Mouse (Mus musculus): ENCODE measurements around the gene Psat1. TPM values are rescaled to one million over a fixed set of nuclear protein-coding genes. Genes with fewer than 3 reads are reported as not detected.

Gene Psat1
- polyA plus RNA-seq, 1 experiment = 364 TPM

DNA sequence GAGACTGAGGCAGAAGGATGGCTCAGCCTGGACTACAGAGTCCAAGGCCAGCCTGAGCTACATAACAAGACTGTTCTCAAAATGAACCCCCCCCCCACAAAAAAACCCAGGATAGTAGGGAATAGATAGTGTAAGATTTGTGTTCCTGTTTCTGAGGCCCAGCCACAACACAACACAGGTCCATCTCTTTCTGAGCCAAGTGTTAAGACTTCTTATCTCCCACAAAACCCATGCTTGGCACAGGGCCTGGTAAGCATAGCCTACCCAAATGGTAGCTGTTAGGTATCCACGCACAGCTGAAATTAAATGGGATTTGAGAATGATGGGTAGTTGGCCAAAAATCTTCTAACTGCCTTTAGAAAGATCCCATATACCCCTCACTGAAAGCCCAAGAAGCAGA is 36.6 kb downstream of the Psat1 start:
- no peak for TF ChIP-seq CTCF (IDR thresholded peaks at IDR 0.05; ENCODE audit: borderline replicate concordance, insufficient read depth, low read length)
- TF ChIP-seq POLR2A (IDR thresholded peaks at IDR 0.05; ENCODE audit: low read depth, low read length) = no peak
- no peak overlapping the region for H3K27ac ChIP-seq (ENCODE audit: insufficient read depth, low read length)
- no peak overlapping the region for H3K4me3 ChIP-seq (ENCODE audit: insufficient read depth, low read length)
- no peaks in the 10 kb centered on the region for H3K4me1 ChIP-seq (ENCODE audit: control insufficient read depth, insufficient read depth, low read length)

DNA sequence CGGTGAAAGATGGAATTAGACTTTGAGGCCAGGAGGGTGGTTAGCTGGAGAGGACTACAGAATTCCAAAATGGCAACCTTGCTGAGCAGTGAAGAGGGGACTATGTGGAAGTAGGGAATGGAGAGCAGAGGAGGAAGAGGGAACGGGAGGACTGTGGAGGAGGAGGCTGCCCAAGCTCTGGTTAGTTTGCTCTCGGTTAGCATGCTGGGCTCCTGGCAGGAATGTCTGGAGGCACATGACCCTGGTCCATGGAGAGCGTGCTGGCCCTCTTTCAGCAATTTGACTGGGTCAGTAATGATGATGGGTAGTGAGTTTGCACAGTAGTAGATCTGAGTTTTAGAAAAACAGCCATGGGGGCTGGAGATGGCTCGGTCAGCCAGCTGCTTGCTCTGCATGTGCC is 39.1 kb downstream of the Psat1 start:
- TF ChIP-seq CTCF (IDR thresholded peaks at IDR 0.05; ENCODE audit: borderline replicate concordance, insufficient read depth, low read length) = no peak
- no peak for TF ChIP-seq POLR2A (IDR thresholded peaks at IDR 0.05; ENCODE audit: low read depth, low read length)
- no peaks in the 10 kb centered on the region for H3K4me1 ChIP-seq (ENCODE audit: control insufficient read depth, insufficient read depth, low read length)
- H3K27ac ChIP-seq (ENCODE audit: insufficient read depth, low read length) = no peak overlapping the region
- no peak overlapping the region for H3K4me3 ChIP-seq (ENCODE audit: insufficient read depth, low read length)

DNA sequence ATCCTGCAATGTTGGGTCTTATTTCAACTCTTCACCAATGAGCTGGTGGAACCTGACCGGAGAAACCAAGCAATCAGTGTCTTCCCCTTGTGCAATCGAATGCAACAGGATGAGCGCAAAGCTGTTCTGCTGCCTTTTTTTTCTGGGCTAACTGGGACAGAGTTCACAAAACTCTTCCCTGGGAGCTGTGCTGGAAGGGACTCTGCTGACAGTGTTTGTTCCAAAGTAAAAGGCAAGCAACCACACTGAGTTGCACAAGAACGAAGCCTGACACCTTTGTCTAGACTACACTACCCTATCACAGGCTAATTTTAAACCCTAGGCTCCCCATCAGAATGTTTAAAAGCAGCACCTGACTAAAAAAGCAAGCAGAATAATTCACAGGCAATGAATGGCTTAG is 42.4 kb downstream of the Psat1 start:
- TF ChIP-seq POLR2A (IDR thresholded peaks at IDR 0.05; ENCODE audit: low read depth, low read length) (no peak), CTCF (IDR thresholded peaks at IDR 0.05; ENCODE audit: borderline replicate concordance, insufficient read depth, low read length) (no peak)
- H3K4me1 ChIP-seq (ENCODE audit: control insufficient read depth, insufficient read depth, low read length) = no peaks in the 10 kb centered on the region
- no peak overlapping the region for H3K27ac ChIP-seq (ENCODE audit: insufficient read depth, low read length)
- H3K4me3 ChIP-seq (ENCODE audit: insufficient read depth, low read length) = no peak overlapping the region

DNA sequence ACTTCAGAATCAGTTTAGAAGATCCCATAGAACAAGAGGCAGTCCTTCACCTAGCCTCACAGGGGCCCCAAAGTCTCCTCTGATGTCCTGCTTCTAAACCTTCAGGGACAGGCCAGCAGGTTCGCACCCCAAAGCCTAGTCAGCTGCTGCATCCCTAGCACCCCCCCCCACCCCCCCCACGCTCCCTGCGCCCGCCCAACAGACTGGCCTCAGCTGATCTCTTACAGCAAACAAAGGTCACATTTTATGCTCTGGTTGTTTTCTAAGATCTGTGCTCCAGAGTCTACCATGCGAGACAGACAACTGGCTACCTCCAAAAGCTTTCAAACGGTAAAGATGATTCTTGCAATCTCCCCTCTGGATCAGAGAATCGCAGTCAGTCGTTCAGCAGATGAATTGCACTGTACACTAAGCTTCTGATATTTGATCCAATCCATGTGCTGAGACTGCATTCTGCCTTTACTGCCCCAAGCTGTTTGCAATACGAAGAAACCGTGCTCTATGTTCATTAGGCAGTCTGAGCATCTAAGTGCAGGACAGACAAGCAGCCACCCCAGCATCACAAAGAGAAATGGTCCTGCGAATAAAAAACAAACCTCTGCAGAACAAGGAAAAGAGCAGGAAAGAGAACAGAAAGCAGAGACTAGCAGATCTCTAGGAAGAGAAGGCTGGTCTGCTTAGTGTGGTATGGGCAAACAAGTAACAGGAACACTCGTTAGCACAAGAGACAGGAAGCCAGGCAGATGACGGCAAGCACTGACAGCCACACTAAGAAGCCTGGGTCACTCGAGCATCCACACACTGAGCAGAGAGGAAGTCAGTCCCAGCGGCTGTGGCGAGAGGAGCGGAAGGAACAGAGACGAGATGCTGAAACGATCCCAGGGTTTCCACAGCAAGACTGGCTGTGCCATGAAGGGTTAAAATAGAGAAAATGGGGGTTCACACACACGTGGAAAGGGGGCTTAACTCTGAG is 43.3 kb downstream of the Psat1 start:
- Histone ChIP-seq H3K4me3 (ENCODE audit: insufficient read depth, low read length) (no peak overlapping the region), H3K27ac (ENCODE audit: insufficient read depth, low read length) (no peak overlapping the region), H3K4me1 (ENCODE audit: control insufficient read depth, insufficient read depth, low read length) (no peaks in the 10 kb centered on the region)
- TF ChIP-seq CTCF (IDR thresholded peaks at IDR 0.05; ENCODE audit: borderline replicate concordance, insufficient read depth, low read length) = no peak
- TF ChIP-seq POLR2A (IDR thresholded peaks at IDR 0.05; ENCODE audit: low read depth, low read length) = no peak

DNA sequence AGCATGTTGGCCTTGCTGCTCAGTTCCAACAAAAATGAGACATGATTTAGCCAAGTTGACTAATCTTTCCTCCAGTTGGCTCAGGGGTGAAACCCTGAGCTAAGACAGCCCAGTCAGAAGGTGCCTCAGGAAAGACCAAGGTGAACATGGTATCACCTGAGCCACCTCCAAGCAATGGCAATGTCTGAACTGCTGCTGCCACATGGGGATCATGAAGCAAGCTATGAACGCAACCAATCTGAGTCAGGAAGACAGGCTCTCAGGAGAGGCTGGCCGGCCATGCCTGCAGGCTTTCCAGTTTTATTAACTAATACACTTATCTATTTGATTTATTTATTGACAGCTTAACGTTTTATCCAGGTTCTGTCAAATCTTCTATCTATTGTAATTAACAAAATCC is 51.5 kb downstream of the Psat1 start:
- Histone ChIP-seq H3K27ac (ENCODE audit: insufficient read depth, low read length) (no peak overlapping the region), H3K4me3 (ENCODE audit: insufficient read depth, low read length) (no peak overlapping the region), H3K4me1 (ENCODE audit: control insufficient read depth, insufficient read depth, low read length) (no peaks in the 10 kb centered on the region)
- TF ChIP-seq POLR2A (IDR thresholded peaks at IDR 0.05; ENCODE audit: low read depth, low read length) (no peak), CTCF (IDR thresholded peaks at IDR 0.05; ENCODE audit: borderline replicate concordance, insufficient read depth, low read length) (no peak)

DNA sequence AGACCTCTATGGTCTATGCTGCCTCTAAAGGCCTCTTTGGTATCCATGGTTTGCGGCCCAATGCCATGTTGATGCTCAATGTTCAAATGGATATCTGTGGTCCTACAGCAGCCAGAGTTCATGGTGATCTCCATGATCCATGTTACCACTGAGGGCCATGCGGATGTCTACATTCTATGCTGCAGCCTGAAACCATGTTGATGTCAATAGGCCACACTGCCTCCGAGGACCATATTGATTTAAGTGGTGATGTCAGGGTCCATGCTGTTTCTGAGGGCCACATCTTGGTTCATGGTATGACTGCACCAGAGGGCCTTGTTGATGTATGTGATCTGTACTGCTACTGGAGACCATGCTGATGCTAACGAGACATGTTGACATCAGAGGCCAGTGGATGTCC is 55.0 kb downstream of the Psat1 start:
- TF ChIP-seq POLR2A (IDR thresholded peaks at IDR 0.05; ENCODE audit: low read depth, low read length) (no peak), CTCF (IDR thresholded peaks at IDR 0.05; ENCODE audit: borderline replicate concordance, insufficient read depth, low read length) (no peak)
- Histone ChIP-seq H3K4me1 (ENCODE audit: control insufficient read depth, insufficient read depth, low read length) (no peaks in the 10 kb centered on the region), H3K27ac (ENCODE audit: insufficient read depth, low read length) (no peak overlapping the region), H3K4me3 (ENCODE audit: insufficient read depth, low read length) (no peak overlapping the region)

DNA sequence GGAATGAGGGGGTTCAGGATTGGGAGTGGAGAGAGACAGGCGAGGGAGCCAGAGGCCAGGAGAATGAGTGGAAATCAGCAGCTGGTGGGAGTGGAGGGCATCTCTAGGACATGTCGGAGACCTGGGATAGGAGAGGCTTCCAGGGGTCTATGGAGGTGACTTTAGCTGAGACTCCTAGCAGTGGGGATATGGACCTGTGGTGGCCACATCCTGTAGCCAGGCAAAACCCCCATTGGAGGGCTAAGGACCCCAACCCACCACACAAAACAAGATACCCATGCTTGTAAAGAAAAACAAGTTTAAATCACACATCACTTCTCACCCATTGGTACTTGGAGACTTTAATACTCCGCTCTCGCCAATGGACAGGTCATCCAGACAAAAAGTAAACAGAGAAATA is 58.7 kb downstream of the Psat1 start:
- Histone ChIP-seq H3K4me1 (ENCODE audit: control insufficient read depth, insufficient read depth, low read length) (no peaks in the 10 kb centered on the region), H3K4me3 (ENCODE audit: insufficient read depth, low read length) (no peak overlapping the region), H3K27ac (ENCODE audit: insufficient read depth, low read length) (no peak overlapping the region)
- no peak for TF ChIP-seq CTCF (IDR thresholded peaks at IDR 0.05; ENCODE audit: borderline replicate concordance, insufficient read depth, low read length)
- no peak for TF ChIP-seq POLR2A (IDR thresholded peaks at IDR 0.05; ENCODE audit: low read depth, low read length)

DNA sequence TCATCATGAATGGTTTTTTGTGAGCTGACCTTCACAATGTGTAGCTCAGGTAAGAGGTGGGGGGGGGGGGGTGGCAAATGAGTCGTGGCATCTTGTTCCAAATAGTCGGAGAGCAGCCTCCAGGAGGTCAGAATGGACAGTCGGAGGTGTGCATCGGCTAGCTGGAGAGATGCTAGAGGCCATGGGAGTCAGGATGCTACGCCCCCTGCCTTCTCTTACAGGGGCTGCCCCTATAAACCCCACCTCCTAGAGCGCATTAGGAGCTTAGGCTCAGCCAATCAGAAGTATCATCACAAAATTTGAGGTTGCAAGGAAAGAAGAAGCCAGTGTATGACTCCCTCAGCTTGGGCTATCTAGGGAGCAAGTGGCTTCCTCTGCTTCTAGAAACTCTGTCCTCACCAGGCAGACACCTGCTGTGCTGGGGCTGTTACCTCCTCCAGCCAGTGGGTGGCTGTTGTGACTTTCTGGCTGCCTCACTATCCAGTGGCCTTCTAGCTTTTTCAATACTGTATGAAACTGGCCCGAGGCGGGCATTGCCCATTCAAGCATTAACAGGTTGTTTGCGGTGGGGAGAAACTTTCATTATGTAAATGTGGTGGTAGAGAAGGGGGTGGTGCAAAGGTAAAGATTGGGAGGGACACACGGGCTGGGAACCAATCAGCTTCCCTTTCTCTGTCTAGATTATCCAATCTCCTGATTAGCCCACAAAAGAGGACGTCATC is 64.3 kb downstream of the Psat1 start:
- TF ChIP-seq POLR2A (IDR thresholded peaks at IDR 0.05; ENCODE audit: low read depth, low read length) (no peak), CTCF (IDR thresholded peaks at IDR 0.05; ENCODE audit: borderline replicate concordance, insufficient read depth, low read length) (no peak)
- no peak overlapping the region for H3K4me3 ChIP-seq (ENCODE audit: insufficient read depth, low read length)
- H3K27ac ChIP-seq (ENCODE audit: insufficient read depth, low read length) = no peak overlapping the region
- H3K4me1 ChIP-seq (ENCODE audit: control insufficient read depth, insufficient read depth, low read length) = no peaks in the 10 kb centered on the region

DNA sequence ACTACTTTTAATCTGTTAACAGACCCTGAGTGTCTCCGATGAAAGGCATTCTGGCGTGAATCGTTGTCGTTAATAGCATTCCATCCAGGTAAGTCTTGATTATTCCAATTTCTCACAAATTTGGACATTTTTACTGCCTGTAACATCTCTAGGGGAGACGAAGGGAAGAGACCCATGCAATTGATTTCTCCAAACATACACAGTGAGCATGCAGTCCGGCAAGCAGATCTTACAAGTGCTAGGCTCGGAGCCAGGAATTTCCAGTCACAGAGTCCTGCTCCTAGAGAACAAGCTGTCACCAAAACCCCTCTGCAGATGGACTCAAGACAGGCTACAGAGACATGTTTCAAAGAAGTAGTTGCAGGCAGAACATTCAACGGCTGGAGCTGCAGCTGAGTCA is 66.4 kb downstream of the Psat1 start:
- Histone ChIP-seq H3K4me3 (ENCODE audit: insufficient read depth, low read length) (no peak overlapping the region), H3K27ac (ENCODE audit: insufficient read depth, low read length) (no peak overlapping the region), H3K4me1 (ENCODE audit: control insufficient read depth, insufficient read depth, low read length) (no peaks in the 10 kb centered on the region)
- TF ChIP-seq POLR2A (IDR thresholded peaks at IDR 0.05; ENCODE audit: low read depth, low read length) (no peak), CTCF (IDR thresholded peaks at IDR 0.05; ENCODE audit: borderline replicate concordance, insufficient read depth, low read length) (no peak)

DNA sequence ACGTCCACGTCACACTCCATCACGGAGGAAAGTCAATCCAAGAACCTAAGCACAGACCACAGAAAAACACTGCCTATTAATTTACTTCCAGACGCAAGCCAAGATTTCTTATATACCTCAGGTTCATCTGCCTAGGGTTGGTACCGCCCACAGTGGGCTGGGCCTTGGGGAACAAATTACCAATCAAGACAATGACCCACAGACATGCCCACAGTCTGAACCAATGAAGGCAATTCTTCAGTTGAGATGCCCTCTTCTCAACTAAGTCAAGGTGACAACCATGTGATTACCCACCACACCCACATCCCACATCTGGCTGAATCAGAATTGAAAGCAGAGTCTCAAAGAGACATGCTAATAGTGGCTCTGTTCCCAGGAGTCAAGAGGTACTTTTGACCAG is 67.9 kb downstream of the Psat1 start:
- no peaks in the 10 kb centered on the region for H3K4me1 ChIP-seq (ENCODE audit: control insufficient read depth, insufficient read depth, low read length)
- no peak overlapping the region for H3K27ac ChIP-seq (ENCODE audit: insufficient read depth, low read length)
- no peak for TF ChIP-seq CTCF (IDR thresholded peaks at IDR 0.05; ENCODE audit: borderline replicate concordance, insufficient read depth, low read length)
- no peak for TF ChIP-seq POLR2A (IDR thresholded peaks at IDR 0.05; ENCODE audit: low read depth, low read length)
- no peak overlapping the region for H3K4me3 ChIP-seq (ENCODE audit: insufficient read depth, low read length)
